Mouse (Mus musculus): ENCODE data around the gene Rnase13.

GRCm38 (mm10) chr14:51922571-51922865 lies at the start of gene Rnase13:
- no peak for TF ChIP-seq CTCF (IDR thresholded peaks at IDR 0.05; ENCODE audit: low read depth)
- TF ChIP-seq EP300 (IDR thresholded peaks at IDR 0.05; ENCODE audit: low read depth), result no peak

All from liver, embryonic 14.5 days (tissue).